Mouse (Mus musculus) layer of hippocampus, adult 9-11 months (tissue): ENCODE measurements around the gene Fau.
A peak's percentile ranks its signal among the peaks of the same experiment; 100 is the strongest.

ENCODE experiments used
- DNase-seq: peaks from one replicate; pipeline ENCODE4 v3.0.0; 2022

Gene Fau

DNA sequence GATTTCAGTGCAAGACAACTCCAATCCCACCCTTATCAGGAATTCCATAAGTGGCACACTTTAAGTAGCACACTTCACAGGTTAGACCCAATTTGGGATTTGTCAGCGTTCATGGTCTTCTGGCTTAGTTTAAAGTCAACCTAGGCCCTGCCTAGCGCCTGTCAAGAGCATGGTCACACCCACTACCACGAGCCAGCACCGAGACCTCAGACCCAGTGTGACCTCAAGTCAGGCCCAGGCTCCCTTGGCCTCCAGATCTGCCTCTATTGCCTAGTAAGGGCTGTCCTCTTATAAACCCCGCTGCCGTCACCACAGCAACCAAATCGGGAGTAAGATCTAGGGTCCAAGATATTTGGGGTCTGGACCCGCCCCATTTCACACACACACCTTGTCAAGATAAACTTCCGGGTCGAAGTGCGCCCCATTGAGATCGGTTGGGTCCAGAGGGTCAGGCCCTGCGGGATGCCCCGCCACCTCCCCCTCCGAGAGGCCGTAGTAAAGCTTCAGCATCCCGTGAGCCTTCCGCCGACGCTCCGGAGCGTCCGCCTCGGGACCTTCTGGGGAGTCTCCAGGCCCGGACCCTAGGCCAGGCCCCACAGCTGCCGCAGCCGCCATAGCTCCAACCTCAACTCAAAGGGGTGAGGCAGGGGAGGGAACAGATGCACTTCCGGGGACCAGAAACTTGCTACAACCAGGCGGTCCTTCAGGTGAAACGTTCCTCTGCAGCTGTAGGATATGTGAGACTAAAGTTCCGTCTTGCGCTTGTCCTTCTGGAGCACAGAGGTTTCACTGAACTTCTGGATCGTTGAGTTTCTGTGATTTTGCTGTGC, 19.1 kb downstream of the Fau start, which contains the start of gene Vps51:
Vps51 (minus strand) TSS at position 668 of the 830 bp plus-strand sequence.
- DNase-seq, result peak; percentile 86

DNA sequence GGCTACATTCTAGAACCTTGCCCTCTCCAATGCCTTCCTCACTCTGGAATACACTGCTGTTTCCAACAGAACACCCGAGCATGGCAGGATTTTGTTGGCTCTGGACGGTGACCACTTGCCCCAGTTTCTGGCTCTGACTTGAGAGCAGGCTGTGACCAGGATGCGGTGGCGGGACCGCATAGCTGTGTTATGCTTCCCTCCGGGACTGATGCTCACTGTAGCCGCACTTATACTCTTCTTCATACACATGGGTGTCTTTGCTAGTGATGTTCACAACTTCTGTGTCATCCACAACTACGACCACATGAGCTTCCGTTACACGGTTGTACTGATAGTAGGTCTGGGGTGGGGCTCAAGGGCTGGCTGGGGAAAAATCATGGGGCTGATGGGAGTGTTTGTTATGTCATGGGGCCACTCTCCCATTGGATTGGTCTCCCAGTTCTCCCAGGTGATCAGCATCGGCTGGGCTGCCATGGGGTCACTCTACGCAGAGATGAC, 22.4 kb downstream of the Fau start, which contains the start of gene Tmem262:
Tmem262 (plus strand) TSS at position 51 of the 498 bp plus-strand sequence.
- DNase-seq, result no peak

DNA sequence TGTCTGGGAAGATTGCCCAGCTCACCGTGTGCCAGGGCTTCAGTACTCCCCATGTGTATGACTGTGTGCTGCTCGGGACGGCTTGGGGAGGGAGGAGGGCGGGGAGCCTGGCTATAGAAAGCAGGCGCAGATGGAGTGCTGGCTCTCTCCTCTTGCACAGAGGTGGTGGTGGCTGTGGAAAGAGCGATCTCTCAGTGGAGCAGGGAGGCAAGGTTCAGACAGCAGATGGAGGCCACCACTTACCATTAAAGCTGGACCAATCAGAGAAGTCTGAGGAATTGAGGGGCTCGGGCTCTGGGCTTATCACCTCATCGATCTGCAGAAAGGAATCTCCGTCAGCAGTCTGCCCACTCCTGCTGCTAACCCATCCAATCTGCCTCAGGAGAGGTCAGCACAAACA, 24.5 kb downstream of the Fau start, which contains the start of gene Gm28374:
Gm28374 (minus strand) TSS at position 101 of the 400 bp plus-strand sequence.
- no peak for DNase-seq

DNA sequence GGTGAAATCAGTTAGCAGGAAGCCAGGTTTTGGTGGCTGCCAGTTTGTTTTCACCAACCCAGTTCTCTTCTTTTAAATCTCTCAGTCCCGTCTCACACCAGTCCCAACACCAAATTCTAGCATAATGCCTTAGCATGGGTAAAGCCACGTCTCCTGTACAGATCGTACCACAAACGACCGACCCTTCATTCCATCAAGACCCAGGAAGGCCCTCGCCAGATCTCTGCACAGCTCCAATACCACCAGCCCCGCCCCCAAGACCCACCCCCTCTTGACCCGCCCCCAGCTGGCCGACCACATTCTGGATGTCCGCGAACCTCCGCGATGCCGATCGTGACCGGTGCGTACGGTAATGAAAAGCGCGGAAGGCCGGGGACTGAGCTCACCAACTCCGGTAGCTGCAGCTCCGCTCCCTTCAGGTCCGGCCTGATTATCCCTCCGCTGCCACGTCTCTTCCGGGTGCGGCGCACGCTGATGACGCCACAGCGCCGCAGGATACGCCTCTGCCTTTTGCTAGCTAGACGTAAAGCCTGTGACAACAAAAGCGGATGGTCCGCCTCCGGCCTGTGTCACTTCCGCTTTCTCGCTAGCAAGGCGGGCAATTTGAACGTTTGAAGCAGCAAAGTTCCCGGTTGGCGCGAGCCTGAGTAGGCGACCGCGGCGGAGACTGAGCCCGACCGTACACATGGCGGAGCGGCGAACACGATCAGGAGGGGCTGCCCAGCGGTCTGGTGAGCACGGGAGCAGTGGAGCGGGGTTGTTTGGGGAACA, 27.0 kb downstream of the Fau start, which contains the start of the genes Zfpl1 and Cdca5:
Zfpl1 (minus strand) TSS at position 479 of the 771 bp plus-strand sequence.
Cdca5 (plus strand) TSS at position 506 of the 771 bp plus-strand sequence.
- DNase-seq, result peak; percentile 98

DNA sequence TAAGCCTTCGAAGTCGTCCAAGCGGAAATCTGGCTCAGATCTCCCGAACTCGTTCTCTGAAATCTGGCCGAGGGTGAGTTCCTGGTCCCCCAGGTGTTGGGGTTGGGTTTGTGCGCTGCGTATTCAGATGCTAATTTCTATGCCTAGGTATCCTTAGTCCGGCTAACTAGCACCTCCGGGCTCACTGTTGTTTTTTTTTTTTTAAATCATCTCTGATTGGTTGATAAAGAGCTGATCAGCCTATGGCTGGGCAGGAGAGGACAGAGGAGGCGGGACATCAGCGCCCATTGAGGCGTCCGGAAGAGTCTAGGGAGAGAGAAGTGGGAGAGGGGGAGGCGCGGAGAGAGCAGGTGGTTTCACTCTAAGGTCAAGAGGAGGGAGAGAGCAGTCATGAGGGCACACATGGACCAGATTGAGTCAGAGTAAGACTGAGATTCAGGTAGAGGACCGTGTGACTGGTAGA, 27.8 kb downstream of the Fau start:
- no peak for DNase-seq

DNA sequence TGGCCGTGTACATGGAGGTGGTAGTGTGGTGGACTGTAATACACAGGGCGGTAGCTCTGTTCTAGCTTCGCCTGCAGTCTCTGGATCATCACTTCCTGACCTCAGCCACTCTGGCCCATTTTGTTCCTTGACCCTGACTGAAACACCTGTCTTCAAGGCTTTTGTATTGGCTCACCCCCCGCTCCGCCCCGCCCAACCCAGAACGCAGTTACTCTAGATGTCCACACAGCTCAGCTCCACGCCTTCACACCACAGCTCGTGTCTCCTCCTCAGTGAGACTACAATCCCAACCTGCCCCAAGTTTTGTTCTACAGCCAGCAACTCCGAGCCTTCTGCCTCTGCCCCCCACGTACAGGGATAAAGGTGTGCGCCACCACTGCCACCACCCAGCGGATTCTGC, 31.2 kb downstream of the Fau start:
- DNase-seq, result no peak

DNA sequence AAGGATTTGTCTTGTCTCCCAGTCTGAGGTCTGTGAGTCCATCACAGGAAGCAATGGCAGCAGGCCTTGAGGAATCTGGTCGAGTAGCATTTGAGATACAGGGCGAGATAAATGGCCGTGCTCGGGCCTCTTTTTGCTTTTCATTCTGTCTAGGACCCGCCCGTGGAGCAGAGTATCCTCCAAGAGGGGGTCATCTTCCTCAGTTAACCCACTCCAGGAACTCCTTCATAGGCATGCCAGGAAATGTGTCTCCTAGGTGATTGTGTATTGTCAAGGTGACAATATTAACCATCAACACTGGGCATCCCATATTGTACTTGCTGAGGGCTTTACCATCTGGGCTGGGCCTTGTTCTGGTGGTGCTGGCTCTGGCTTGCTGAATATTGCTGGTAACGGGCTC, 36.5 kb downstream of the Fau start, which contains the start of gene AC131692.1:
AC131692.1 (plus strand) TSS at position 301 of the 400 bp plus-strand sequence.
- DNase-seq, result no peak

DNA sequence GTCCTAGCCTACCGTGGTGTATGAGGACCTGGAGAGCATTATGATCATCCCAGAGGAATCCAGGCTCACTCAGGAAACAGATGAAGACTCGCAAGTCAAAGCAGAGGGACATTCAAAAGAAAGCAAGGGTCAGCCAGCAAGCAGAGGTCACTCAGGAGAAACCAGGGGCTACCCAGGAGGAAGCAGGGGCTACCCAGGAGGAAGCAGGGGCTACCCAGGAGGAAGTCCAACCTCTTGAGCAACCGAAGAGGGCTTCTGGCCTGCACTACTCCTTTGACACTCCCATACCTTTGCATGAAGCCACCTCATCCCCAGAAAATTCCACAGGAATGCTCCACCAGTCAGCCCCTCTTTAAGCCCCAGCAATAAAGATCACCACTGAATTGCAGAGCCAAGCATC, 40.2 kb downstream of the Fau start:
- no peak for DNase-seq

DNA sequence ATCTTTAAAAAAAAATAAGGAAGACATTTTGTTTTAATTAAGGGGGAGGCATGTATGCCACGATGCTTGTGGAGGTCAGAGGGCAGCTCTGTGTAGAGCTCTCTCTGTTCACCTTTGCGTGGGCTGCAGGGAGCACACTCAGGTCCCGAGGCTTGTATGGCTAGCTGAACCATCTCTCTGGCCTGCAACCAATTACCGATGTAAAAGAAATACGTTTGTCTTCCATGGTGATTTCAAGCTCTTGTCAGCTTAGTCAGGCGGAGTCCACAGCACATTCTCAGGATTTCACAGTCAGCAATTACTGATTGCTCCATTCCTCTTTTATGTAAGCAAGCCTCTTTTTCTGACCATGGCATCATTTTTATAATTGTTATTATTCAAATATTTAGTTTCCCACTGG, 43.5 kb downstream of the Fau start:
- no peak for DNase-seq

DNA sequence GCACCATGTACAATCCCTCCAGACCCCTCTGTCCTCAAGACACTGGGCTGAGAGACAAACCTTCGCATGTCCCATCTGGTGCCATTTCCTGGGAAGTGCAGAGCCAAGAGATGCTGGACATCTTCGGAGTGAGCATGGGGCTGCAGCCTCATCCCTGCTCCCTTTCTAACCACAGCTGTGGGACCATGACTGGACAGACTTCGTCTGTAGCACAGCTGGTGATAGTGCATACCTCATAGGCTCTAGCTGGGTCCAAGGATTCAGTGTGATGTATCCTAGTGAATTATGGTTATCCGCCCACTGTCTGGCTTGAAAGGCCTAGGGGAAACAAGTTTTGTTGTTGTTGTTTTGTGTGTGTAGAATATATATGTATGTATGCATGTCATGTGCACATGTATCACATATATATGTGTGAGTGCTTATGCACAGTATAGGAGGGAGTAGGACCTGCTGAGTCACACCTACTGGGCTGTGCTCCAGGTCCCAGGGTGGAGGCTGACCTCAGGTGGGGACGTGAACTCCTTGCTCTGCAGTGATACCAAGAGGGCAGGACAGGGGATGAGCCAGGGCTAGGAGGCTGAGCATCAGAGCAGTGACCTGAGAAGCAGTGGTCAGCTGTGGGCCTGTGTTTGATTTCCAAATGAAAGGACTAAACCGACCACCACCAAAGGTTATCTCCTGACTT, 44.7 kb downstream of the Fau start:
- DNase-seq, result no peak

DNA sequence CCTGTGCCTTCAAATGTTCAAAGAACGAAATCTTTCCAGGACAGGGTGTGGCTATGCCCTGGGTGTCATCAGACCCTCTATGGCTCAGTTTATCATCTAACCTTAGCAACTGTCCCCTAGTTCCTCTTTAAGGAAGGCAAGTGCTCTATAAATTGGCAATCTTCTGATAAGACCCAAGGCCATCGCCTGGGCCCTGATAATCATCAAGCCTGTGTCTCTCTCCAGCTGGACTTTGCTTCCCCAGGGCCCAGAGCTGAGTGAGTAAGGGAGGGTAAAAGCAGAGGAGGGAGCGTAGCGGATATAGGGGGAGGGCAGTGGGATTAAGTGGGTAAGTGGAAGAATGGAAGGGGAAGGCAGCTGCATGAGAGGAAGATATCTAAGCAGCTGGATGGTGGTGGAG, 46.8 kb downstream of the Fau start:
- DNase-seq, result no peak

DNA sequence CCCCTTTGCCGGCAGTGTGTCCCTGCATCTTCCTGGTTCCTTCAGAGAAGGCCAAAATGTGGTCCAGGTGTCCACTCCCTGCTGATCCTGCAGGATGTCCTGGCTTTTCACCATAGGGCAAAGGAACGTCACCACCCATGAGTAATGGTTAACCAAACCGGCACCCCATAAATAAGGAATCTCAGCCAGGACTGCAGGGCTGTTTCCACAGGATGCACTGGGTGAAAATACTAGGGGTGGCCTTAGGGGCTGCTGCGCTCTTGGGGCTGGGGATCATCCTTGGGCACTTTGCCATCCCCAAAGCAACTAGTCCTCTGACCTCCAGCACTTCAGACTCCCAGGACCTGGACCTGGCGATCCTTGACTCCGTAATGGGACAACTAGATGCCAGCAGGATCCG, 47.9 kb downstream of the Fau start, which contains the start of gene Naaladl1:
Naaladl1 (plus strand) TSS at position 197 of the 400 bp plus-strand sequence.
- DNase-seq, result no peak
